Mouse (Mus musculus) heart, adult 11 months (tissue): ENCODE data around the gene Il17rb.

ENCODE experiments used
- DNase-seq: peaks from one replicate; pipeline ENCODE4 v3.0.0; 2022

Gene Il17rb

GRCm38 (mm10) chr14:30014487-30014886 lies 5.8 kb upstream of the Il17rb start:
- DNase-seq, result no peak

- no peak for DNase-seq
Observed at GRCm38 (mm10) chr14:30011886-30012560, 3.3 kb upstream of the Il17rb start.

- peak; percentile 96 for DNase-seq
Observed at GRCm38 (mm10) chr14:30009864-30010560, 1.3 kb upstream of the Il17rb start.

GRCm38 (mm10) chr14:29999475-29999811 lies 9.3 kb downstream of the Il17rb start:
- DNase-seq, result no peak

GRCm38 (mm10) chr14:29998747-29999474 lies 9.8 kb downstream of the Il17rb start:
- DNase-seq, result no peak

- no peak for DNase-seq
Observed at GRCm38 (mm10) chr14:29997345-29997744, 11.4 kb downstream of the Il17rb start.

- DNase-seq, result no peak
Observed at GRCm38 (mm10) chr14:29996000-29996751, 12.5 kb downstream of the Il17rb start.

- no peak for DNase-seq
Observed at GRCm38 (mm10) chr14:29994976-29995375, 13.7 kb downstream of the Il17rb start.

- no peak for DNase-seq
Observed at GRCm38 (mm10) chr14:29988337-29988736, 20.4 kb downstream of the Il17rb start.

- DNase-seq, result no peak
Observed at GRCm38 (mm10) chr14:29987739-29988138, 21.0 kb downstream of the Il17rb start.

GRCm38 (mm10) chr14:29987276-29987675 lies 21.4 kb downstream of the Il17rb start:
- no peak for DNase-seq

GRCm38 (mm10) chr14:29986096-29986495 lies 22.6 kb downstream of the Il17rb start:
- peak; percentile 97 for DNase-seq

GRCm38 (mm10) chr14:29980447-29981205 lies 28.1 kb downstream of the Il17rb start:
- no peak for DNase-seq

- peak; percentile 99 for DNase-seq
Observed at GRCm38 (mm10) chr14:29978254-29979204, 30.2 kb downstream of the Il17rb start, which contains the start of gene Actr8. Gene Actr8, plus strand, starts transcription at chr14:29978337.

GRCm38 (mm10) chr14:29976927-29977326 lies 31.8 kb downstream of the Il17rb start:
- DNase-seq, result no peak

- no peak for DNase-seq
Observed at GRCm38 (mm10) chr14:29971993-29972392, 36.7 kb downstream of the Il17rb start.

- no peak for DNase-seq
Observed at GRCm38 (mm10) chr14:29971446-29971845, 37.2 kb downstream of the Il17rb start.

GRCm38 (mm10) chr14:29968075-29968821 lies 40.4 kb downstream of the Il17rb start, which contains the start of gene Selenok:
Gene Selenok, plus strand, starts transcription at chr14:29968308.
- peak; percentile 100 for DNase-seq

- no peak for DNase-seq
Observed at GRCm38 (mm10) chr14:29967611-29968010, 41.1 kb downstream of the Il17rb start.

- DNase-seq, result no peak
Observed at GRCm38 (mm10) chr14:29957393-29957792, 51.3 kb downstream of the Il17rb start.
